Mouse (Mus musculus): ENCODE results near the gene Zfp365. TPM values are rescaled to one million over a fixed set of nuclear protein-coding genes. Genes with fewer than 3 reads are reported as not detected.

The Zfp365 gene
- polyA plus RNA-seq, 1 experiment from 2014 or later = 0.70 TPM

DNA sequence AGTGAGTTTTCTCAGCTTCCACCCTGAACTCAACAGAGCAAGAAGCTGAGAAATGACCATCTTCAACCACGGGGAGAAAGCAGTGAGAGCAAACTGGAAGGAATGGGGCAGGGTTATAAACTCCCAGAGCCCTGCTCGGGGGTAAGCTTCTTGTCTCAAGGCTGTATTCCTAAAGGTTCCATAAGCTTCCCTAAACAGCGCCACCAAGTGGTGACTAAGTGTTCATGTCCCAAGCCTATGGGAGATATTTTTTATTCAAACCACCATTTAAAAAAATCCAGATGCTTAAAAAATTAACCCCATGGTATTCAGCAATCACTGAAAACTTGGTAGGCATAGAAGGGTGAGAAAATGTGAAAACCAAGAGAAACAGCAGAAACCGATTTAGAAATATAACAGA is 18.9 kb upstream of the Zfp365 start:
- no peak overlapping the region for H3K4me3 ChIP-seq (ENCODE audit: low read length)
- no peak overlapping the region for H3K9ac ChIP-seq (ENCODE audit: low read depth, low read length)
- no peak for ATAC-seq
- no peaks in the 10 kb centered on the region for H3K36me3 ChIP-seq (ENCODE audit: control insufficient read depth, insufficient read depth, low read length)
- no peak overlapping the region for H3K27ac ChIP-seq (ENCODE audit: low read length)
- H3K9me3 ChIP-seq (ENCODE audit: control insufficient read depth, low read length) = no peaks in the 10 kb centered on the region
- H3K4me1 ChIP-seq (ENCODE audit: control insufficient read depth, insufficient read depth, low read length) = no peaks in the 10 kb centered on the region
- no peaks in the 10 kb centered on the region for H3K27me3 ChIP-seq (replicated peaks; ENCODE audit: control insufficient read depth, insufficient read depth, low read length)
- H3K4me2 ChIP-seq (ENCODE audit: low read depth, low read length) = no peak overlapping the region
- WGBS = 85% methylated on average over 4 of the region's 4 CpGs

DNA sequence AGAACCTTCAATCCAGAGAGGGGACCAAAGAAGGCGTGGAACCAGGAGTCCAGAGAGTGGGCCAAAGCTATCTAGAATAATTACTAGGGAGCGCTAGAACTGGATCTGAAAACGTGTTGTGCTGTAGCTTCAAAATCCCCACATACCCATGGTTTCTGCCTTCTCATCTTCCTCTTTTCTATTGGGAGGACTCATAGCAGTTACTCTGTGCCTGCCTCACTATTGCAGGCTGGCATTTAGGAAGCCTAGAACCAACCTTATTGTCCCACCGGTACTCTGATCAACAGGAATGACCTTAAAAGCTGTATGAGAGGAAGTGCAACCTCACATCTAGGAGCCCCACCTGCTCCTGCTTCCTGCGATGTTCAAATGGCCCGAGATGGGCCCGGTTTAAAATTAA is 16.1 kb upstream of the Zfp365 start:
- H3K4me2 ChIP-seq (ENCODE audit: low read depth, low read length) = no peak overlapping the region
- no peak overlapping the region for H3K9ac ChIP-seq (ENCODE audit: low read depth, low read length)
- H3K4me1 ChIP-seq (ENCODE audit: control insufficient read depth, insufficient read depth, low read length) = no peaks in the 10 kb centered on the region
- H3K36me3 ChIP-seq (ENCODE audit: control insufficient read depth, insufficient read depth, low read length) = no peaks in the 10 kb centered on the region
- no peak for ATAC-seq
- H3K4me3 ChIP-seq (ENCODE audit: low read length) = no peak overlapping the region
- no peaks in the 10 kb centered on the region for H3K9me3 ChIP-seq (ENCODE audit: control insufficient read depth, low read length)
- H3K27me3 ChIP-seq (replicated peaks; ENCODE audit: control insufficient read depth, insufficient read depth, low read length) = no peaks in the 10 kb centered on the region
- H3K27ac ChIP-seq (ENCODE audit: low read length) = no peak overlapping the region
- WGBS = 80% methylated on average over 7 of the region's 7 CpGs

DNA sequence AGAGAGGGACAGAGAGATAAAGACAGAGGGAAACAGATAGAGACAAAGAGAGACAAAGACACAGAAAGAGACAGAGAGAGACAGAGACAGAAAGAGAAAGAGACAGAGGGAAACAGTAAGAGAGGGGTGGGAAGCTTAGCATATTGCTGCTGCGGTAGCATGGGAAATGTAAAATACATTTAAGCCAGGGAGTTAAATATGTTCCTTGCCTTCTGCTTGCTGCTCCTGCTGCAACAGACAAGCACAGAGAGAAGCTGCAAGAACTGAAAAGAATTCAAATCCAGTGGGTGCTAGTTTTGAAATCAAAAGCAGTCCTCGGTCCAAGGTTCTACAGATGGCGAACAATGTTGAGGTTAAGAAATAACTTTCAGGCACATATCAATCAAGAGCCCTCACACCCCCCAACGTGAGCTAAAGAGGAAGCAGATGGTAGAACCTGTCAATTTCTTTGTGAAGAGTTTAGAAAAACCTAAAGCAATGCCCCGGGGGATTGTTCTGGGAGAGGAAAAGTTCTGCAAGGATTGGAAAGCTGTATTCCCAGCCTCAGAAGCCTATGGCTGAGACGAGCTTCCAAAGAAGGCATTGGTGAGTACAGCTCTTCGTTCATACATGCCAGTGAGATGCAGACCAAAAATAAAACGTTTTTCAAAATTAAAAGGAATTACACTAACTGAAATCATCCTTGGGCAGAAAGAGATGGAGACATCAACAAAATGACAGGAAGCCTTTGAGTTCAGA is 15.4 kb upstream of the Zfp365 start:
- Histone ChIP-seq H3K4me3 (ENCODE audit: low read length) (no peak overlapping the region), H3K9ac (ENCODE audit: low read depth, low read length) (no peak overlapping the region), H3K36me3 (ENCODE audit: control insufficient read depth, insufficient read depth, low read length) (no peaks in the 10 kb centered on the region), H3K27ac (ENCODE audit: low read length) (no peak overlapping the region), H3K9me3 (ENCODE audit: control insufficient read depth, low read length) (no peaks in the 10 kb centered on the region), H3K4me2 (ENCODE audit: low read depth, low read length) (no peak overlapping the region), H3K4me1 (ENCODE audit: control insufficient read depth, insufficient read depth, low read length) (no peaks in the 10 kb centered on the region), H3K27me3 (replicated peaks; ENCODE audit: control insufficient read depth, insufficient read depth, low read length) (no peaks in the 10 kb centered on the region)
- no peak for ATAC-seq
- 68% methylated on average over 8 of the region's 8 CpGs for WGBS

DNA sequence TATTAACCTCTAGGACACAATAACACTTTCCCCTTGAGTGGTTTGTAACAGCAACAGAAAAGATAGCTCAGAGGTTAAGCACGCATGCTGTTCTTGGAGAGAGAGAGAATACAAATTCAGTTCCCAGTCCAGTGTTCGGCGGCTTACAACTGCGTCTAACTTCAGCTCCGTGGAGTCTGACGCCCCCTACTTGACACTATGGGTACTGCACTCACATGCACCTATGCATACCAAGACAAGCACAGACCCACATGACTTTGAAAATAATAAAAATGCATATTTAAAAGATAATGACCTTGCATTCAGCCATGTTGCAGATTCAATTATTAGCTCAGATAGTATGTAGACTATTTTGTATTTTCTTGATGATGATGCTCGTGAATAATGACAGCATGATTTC is 11.6 kb upstream of the Zfp365 start:
- no peak overlapping the region for H3K9ac ChIP-seq (ENCODE audit: low read depth, low read length)
- no peaks in the 10 kb centered on the region for H3K9me3 ChIP-seq (ENCODE audit: control insufficient read depth, low read length)
- no peak overlapping the region for H3K4me3 ChIP-seq (ENCODE audit: low read length)
- H3K4me1 ChIP-seq (ENCODE audit: control insufficient read depth, insufficient read depth, low read length) = no peaks in the 10 kb centered on the region
- no peak overlapping the region for H3K4me2 ChIP-seq (ENCODE audit: low read depth, low read length)
- no peaks in the 10 kb centered on the region for H3K27me3 ChIP-seq (replicated peaks; ENCODE audit: control insufficient read depth, insufficient read depth, low read length)
- 57% methylated on average over 7 of the region's 7 CpGs for WGBS
- ATAC-seq = no peak
- no peak overlapping the region for H3K27ac ChIP-seq (ENCODE audit: low read length)
- H3K36me3 ChIP-seq (ENCODE audit: control insufficient read depth, insufficient read depth, low read length) = no peaks in the 10 kb centered on the region

DNA sequence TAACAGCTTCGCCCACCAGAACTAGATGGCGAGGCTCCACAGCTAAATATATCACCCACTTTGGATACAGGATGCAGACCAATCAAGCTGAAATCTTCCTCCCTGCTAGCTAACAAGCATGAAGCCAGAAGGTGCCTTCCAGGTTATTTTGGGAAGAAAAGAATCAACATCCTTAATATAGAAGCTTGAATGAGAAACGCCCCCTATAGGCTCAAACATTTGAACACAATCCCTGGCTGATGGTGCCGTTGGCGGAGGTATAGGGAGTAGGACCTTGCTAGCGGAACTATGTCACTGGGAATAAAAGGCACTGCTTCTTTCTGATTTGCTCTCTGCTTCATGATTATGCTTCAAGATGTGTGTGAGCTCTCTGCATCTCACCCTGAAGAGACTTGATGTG is 9.3 kb upstream of the Zfp365 start:
- Histone ChIP-seq H3K27ac (ENCODE audit: low read length) (no peak overlapping the region), H3K4me2 (ENCODE audit: low read depth, low read length) (no peak overlapping the region), H3K27me3 (replicated peaks; ENCODE audit: control insufficient read depth, insufficient read depth, low read length) (no peaks in the 10 kb centered on the region), H3K4me1 (ENCODE audit: control insufficient read depth, insufficient read depth, low read length) (no peaks in the 10 kb centered on the region), H3K9ac (ENCODE audit: low read depth, low read length) (no peak overlapping the region), H3K9me3 (ENCODE audit: control insufficient read depth, low read length) (no peaks in the 10 kb centered on the region), H3K4me3 (ENCODE audit: low read length) (no peak overlapping the region), H3K36me3 (ENCODE audit: control insufficient read depth, insufficient read depth, low read length) (no peaks in the 10 kb centered on the region)
- no peak for ATAC-seq
- WGBS = 87% methylated on average over 6 of the region's 6 CpGs

DNA sequence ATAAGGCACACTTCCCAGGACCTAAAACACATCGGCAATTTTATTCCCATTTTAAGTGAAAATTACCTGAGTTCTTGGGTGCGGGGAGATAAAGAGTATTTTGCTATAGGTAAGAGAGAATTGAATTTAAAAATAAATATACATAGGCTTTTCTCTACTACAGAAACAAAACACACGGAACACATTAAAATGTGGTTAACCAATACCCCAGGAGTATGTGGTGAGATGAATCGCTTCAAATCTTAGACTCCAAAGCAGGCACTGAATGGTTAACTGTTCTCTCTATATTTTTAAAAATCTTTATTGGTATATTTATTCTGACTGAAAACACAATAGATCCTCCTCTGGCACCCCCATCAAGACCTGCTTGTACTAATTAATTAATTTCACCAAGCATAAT is 7.2 kb upstream of the Zfp365 start:
- WGBS = 93% methylated on average over 4 of the region's 4 CpGs
- no peaks in the 10 kb centered on the region for H3K36me3 ChIP-seq (ENCODE audit: control insufficient read depth, insufficient read depth, low read length)

DNA sequence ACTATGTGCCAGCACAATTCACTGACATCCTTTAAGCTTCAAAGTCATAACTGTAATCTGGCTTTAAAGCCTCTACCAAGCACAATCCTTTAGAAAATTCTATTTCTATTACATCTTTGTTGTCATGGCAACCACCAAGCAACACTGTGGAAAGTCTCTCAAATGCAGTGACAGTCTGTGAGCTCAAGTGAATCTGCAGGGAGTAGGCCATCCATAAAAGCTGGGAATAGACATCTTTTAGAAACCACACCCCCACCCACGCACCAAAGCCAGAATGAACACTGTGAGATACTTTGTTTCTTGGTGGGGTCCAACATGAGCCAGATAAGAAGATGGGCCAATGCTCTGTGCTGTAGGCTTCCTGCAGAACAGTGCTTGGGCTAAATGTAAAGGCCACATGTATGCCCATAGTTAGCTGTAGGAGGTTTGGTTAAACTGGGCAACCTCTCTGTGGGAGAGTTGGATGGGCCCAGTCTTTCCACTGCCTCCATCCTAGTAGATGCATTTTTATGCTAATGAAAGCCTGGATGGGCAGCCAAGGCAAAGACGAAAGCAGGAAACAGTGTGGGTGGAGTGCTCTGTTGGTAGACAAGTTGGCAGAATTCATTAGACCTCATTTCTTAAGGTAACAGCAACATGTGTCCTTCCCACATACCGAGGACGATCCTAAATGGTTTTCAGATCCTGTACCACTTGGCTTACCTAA is 5.9 kb upstream of the Zfp365 start:
- no peak overlapping the region for H3K9ac ChIP-seq (ENCODE audit: low read depth, low read length)
- H3K4me3 ChIP-seq (ENCODE audit: low read length) = no peak overlapping the region
- H3K4me1 ChIP-seq (ENCODE audit: control insufficient read depth, insufficient read depth, low read length) = no peaks in the 10 kb centered on the region
- no peaks in the 10 kb centered on the region for H3K9me3 ChIP-seq (ENCODE audit: control insufficient read depth, low read length)
- no peak overlapping the region for H3K4me2 ChIP-seq (ENCODE audit: low read depth, low read length)
- no peaks in the 10 kb centered on the region for H3K27me3 ChIP-seq (replicated peaks; ENCODE audit: control insufficient read depth, insufficient read depth, low read length)
- WGBS = 76% methylated on average over 4 of the region's 4 CpGs
- ATAC-seq = no peak
- H3K36me3 ChIP-seq (ENCODE audit: control insufficient read depth, insufficient read depth, low read length) = no peaks in the 10 kb centered on the region
- H3K27ac ChIP-seq (ENCODE audit: low read length) = no peak overlapping the region

More for the DNA sequence above, 7.2 kb upstream of the Zfp365 start:
- Histone ChIP-seq H3K27ac (ENCODE audit: low read length) (no peak overlapping the region), H3K9ac (ENCODE audit: low read depth, low read length) (no peak overlapping the region), H3K4me2 (ENCODE audit: low read depth, low read length) (no peak overlapping the region), H3K9me3 (ENCODE audit: control insufficient read depth, low read length) (no peaks in the 10 kb centered on the region), H3K4me1 (ENCODE audit: control insufficient read depth, insufficient read depth, low read length) (no peaks in the 10 kb centered on the region), H3K4me3 (ENCODE audit: low read length) (no peak overlapping the region), H3K27me3 (replicated peaks; ENCODE audit: control insufficient read depth, insufficient read depth, low read length) (no peaks in the 10 kb centered on the region)
- ATAC-seq = no peak

DNA sequence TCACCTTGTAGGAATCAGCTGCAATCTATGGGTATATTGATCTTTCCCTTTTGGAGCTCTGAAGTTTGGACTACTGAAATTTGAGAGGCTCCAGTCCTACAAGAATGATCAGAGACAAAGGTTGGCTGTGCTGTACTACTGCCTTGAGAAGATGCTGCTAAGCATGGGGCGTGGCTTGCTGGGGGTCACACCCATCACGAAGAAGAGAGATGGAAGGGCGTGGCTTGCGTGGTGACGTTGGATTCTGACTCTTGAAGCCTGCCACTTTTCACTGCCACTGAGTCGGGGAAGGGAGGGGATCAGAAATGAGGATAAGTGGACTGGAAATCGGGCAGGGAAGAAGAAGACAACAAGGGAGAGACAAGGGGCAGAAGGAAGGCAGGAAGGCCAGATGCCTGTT is 4.9 kb upstream of the Zfp365 start:
- no peak for ATAC-seq
- H3K9me3 ChIP-seq (ENCODE audit: control insufficient read depth, low read length) = no peaks in the 10 kb centered on the region

DNA sequence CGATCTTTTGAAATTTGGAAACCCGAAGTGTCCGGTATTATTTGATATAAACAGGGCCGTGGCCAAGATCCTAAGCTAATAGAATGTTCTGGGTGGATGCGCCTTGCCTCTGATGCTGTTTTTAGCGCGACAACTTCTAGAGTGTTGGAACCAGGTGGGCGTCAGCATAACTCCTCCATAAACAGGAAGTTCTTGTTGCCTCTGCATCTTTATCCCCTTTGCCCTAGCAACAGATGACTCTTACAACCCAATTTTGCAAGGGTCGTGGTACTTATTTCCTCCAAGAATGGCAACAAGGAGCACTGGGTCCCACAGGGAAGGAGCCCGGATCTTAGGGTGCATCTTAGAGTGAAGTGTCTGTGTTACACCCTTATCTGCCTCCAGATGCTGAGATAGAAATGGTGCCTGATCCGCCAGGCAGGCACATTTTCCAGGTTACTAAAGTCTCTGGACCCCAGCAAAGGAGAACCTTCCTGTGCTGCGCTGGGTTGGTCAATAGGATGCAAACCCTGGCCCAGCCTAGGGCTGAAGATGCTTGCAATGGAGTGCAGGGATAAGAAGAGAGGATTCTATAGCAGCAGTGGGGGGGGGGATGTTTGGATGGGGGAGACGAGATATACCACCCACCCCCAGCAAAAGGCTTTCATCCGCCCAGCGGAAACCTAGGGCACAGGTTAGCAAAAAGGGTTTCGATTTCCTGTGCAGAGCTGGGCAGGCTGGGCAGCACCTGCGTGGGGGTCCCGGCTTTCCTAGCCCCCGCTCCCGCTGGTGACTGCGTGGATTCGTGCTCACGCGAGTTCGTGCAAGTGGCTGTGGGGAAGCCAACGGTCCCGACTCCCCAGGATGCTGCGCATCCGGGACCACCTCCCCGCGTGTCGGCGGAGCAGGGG is 770 bp downstream of the Zfp365 start:
- Histone ChIP-seq H3K36me3 (ENCODE audit: control insufficient read depth, insufficient read depth, low read length) (no peaks in the 10 kb centered on the region), H3K4me2 (ENCODE audit: low read depth, low read length) (peak overlapping the region; percentile 100), H3K27me3 (replicated peaks; ENCODE audit: control insufficient read depth, insufficient read depth, low read length) (no peaks in the 10 kb centered on the region), H3K4me1 (ENCODE audit: control insufficient read depth, insufficient read depth, low read length) (0 out of 2 replicates have a peak, but pooled peaks cover 6% of the 10 kb centered on the region), H3K9ac (ENCODE audit: low read depth, low read length) (peak overlapping the region; percentile 65), H3K9me3 (ENCODE audit: control insufficient read depth, low read length) (no peaks in the 10 kb centered on the region), H3K27ac (ENCODE audit: low read length) (no peak overlapping the region), H3K4me3 (ENCODE audit: low read length) (peak overlapping the region; percentile 65)
- WGBS = 19% methylated on average over 33 of the region's 33 CpGs
- ATAC-seq = peak; percentile 31; the same call in 1 of the 2 replicates

More for the DNA sequence above, 4.9 kb upstream of the Zfp365 start:
- H3K4me2 ChIP-seq (ENCODE audit: low read depth, low read length) = no peak overlapping the region
- no peaks in the 10 kb centered on the region for H3K27me3 ChIP-seq (replicated peaks; ENCODE audit: control insufficient read depth, insufficient read depth, low read length)
- H3K4me1 ChIP-seq (ENCODE audit: control insufficient read depth, insufficient read depth, low read length) = no peaks in the 10 kb centered on the region
- H3K36me3 ChIP-seq (ENCODE audit: control insufficient read depth, insufficient read depth, low read length) = no peaks in the 10 kb centered on the region
- H3K4me3 ChIP-seq (ENCODE audit: low read length) = no peak overlapping the region
- no peak overlapping the region for H3K27ac ChIP-seq (ENCODE audit: low read length)
- no peak overlapping the region for H3K9ac ChIP-seq (ENCODE audit: low read depth, low read length)
- WGBS = 53% methylated on average over 7 of the region's 7 CpGs
